Mouse (Mus musculus): ENCODE data around the gene St6galnac4.

Gene St6galnac4

DNA sequence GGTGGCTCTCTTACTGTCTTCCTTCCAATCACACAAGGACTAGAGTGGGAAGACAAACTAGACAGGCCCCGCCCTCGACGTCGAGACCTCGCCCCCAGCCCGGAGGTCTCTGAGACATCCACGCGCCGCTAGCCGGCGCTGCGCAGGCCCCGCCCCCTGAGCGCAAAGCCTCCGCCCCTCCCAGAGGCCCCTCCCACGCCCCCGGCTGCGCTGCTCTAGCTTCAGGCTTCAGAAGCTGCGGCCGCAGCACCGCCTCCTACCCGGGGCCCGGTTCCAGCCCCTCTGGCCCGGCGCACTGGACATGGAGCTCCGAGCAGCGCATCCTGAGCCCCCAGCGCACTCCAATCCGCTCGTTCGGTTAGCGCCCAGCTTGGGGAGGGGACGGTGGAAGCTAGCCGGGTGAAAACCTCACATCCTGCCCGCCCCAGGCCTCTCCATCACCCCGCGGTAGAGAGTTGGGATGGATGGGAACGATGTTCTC lies at the start of gene St6galnac4:
Gene St6galnac4, plus strand, starts transcription at position 225 of the 481 bp plus-strand sequence.
- DNase-seq (ENCODE audit: low read depth), result peak; percentile 93

DNA sequence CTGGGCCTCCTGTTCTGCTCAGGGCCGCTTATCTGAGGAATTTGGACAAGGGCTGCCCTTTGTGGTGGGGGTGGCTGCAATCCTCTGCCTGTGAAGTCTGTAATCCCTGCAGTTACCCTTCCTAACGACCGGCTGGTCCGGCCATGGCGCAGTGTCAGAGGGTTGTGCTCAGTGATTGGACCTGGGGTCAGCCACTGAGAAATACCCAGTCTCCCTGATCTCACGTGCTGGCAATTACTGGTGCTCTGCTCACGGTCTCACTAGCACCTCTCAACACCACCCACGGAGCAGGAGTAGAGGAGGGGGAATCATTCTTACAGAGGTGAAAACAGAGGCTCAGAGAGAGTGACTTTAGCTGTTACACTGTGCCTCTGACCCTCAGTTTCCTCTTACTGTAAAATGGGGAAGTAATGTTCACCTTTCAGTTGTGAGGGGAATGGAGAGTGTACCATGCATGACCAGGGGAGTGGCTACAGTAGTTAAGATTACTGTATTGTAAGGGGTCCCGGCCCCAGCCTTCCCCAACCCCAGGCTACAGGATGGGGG lies 49.5 kb upstream of the St6galnac4 start:
- no peak for DNase-seq (ENCODE audit: low read depth)

DNA sequence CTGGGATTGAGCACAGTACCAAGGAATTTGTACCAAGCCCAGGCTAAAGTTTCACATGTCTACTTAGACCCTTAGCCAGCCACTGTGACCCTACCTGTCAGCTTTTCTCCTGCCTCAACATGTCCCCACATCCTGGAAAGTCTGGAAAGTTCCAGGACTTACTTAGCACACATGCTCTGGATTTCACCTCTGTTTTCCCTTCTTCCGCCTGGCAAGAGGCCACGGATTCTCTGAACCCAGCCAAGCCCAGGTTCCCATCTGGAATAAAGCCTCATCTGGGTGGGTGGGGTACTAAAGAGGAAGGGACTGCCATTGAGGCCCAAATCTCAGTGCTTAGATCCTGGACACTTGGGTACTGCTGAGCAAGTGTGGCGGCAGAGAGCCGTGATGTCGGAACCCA lies 49.0 kb upstream of the St6galnac4 start:
- no peak for DNase-seq (ENCODE audit: low read depth)

DNA sequence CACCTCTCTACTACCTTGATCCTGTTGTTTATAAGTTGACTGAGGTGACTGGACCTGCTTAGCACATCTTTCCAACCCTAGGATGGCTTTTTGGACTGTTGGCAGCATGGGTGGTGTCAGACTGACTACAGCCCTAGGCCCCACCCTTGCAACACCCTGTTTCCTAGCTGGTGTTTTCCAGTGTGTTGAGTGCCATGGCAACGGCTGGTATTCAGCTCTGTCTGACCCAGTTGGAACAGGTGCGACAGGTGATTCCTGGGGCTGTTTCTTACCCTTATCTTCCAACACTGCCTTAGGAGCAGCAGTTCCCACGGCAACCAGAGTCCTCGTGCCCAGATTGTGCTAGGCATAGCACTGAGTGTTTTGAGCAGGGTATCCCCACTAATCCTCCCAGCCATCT lies 48.4 kb upstream of the St6galnac4 start:
- DNase-seq (ENCODE audit: low read depth), result no peak

DNA sequence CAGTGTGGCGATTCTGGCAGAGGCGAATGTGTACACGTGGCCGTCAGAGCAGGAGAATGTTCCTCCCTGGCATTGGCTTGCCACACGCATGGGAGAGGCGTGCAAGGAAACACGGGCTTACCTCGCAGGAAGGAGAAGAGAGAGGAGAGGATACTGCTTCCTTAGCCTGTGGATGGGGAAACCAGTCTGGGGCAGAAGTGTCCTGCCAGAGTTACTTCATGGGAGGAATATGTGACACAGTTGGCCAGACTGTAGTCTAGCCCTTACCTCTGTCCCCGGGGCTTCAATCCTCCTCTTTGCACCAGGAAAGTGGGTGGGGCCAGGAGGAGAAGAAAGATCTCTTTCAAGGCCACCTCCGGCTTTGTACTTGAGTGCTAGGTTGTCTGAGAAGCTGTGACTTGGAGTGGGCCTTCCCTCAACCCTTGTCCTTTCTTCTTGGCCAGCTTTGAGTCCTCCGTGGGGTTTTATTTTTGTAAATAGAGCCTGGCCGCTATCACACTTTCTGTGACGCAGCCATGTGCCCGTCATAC lies 47.4 kb upstream of the St6galnac4 start:
- DNase-seq (ENCODE audit: low read depth), result no peak

DNA sequence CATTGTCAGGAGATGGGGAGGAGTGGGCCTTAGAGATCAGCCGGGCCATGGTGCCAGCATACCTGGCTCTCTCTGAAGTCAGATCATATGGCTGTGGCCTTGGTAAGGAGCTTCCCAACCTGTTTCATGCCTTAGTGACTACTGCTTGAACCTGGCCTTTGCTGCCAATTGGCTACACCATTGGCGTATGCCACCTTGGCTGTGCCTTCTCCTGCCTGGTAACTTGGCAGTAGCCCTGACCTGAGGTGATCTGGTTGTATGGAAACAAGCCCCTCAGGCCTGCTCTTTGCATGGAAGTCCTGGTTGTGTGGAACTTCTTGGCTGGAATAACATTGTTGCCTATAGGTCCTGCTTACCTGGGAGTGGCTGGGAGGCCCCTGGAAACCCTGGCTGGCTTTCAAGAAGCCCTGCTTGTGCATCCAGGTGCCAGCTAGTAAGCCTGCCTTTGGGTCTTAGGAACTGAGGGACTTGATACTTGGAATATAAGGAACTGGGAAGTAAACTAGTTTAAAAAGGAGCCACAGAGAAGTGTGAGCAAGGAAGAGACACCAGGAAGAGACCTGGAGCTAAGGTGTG lies 45.5 kb upstream of the St6galnac4 start:
- DNase-seq (ENCODE audit: low read depth), result no peak

DNA sequence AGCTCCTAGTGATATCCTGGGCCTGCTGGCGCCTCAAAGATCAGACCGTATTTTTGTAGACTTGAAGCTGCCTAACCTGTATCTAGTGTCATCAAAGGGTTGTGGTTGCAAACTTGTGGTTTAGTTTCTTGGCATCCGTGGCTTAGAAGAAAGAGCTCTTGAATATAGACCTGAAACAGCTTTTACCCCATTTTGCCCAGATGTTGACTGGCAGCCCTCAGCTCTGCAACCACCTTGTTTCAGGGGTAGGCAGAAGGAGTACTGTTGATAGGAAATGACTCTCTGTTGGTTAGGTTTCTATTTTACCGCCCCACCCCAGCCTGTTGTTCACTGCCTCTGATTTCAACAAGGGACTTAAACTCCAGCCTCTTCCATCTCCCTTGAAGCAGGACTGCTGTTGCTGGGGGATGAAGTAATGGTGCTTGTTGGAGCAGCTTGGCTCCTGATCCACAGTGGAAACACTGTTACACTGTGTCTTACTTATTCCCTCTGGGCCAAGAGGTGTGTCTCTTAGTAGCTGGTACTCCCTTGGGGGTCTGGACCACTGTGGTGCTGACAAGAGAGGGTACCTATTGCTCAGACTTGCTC lies 44.8 kb upstream of the St6galnac4 start:
- no peak for DNase-seq (ENCODE audit: low read depth)

DNA sequence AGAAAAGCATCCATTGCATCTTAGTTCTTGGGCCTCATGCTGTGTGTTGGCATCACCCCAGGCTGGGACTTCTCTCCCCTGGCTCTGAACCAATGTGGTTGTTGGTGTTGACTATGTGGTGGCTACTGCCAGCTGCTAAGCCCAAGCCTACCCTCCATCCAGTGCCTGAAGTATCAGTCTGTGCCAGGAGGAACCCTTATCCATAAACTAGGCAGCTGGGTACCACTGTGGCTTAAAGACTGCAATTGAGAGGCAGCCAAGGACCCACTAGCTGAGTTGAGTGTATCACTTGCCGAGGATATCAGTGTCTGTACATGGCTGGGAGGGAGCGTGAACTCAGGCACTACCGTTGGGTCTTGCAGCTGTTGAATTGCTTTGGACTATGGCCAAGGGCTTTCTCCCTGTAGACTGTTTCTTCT lies 43.9 kb upstream of the St6galnac4 start:
- no peak for DNase-seq (ENCODE audit: low read depth)

DNA sequence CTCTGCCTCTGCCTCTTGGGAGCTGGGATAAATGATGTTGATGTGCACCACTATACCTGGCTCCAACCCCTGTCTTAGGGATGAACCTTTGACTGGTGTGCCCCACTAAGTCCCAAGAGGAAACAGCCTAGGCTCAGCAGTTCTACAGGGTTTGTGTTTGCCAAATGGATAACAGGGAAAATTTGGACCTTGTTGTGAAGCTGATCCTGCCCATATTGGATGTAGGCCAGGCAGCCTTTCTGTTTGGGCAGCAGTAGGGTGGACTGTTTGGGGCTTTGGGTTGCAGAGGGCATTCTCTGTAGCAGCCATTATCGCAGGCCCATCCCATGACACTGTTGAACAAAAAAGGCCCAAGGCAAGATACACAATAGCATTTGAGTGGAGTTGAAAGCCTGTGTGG lies 39.9 kb upstream of the St6galnac4 start:
- no peak for DNase-seq (ENCODE audit: low read depth)

DNA sequence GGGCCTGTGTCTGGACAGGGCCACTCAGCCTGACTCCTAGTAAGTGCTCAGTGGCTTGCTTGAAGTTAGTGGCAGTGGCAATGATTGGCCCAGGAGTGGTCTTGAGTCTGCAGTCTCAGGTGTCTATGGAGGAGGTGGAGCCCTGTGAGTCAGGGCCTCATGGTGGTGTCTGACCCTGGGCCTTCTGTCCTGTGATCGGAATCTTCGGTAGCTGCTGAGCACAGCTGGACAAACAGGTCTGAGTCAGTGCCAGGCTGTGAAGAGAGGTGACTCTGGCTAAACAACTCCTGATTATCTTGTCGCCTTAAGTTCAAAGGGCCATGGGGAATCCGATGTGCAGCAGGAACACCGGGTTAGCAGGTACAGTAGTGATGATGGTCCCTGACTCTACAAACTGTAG lies 39.5 kb upstream of the St6galnac4 start:
- no peak for DNase-seq (ENCODE audit: low read depth)

DNA sequence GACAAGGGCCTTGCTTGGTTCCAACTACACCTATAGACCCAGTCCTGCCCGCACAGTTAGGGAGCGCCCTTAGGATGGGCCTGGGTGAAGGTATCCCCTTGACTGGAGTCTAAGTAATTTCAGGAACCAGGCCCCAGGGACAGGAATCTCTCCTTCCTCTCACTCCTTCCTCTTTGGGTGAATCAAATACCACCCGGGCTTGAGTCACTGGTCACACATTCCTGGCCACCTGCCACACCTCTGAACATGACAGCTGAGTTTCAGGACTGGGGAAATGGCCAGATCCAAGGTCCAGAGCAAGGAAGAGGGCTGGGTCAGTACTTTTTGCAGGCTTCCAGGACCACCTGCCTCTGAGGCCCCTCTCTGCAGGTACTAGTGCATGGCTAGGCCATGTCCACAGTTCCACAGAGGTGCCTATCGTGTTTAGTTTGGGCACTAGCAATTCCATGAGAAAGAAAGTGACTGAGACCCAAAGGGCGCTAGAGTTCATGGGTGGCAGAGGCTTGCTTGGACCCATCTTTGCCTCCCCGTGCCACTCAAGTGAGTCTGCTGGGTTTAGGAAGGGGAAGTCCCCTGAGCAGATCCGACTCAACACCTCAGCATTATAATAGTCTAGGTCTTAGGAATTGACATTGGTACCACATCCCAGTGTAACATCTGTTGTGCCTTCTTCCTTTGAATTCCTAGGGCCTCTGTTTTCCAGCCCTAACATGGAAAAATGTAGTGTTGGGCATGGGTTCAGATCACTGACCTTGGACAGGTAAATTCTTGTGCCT lies 38.7 kb upstream of the St6galnac4 start:
- DNase-seq (ENCODE audit: low read depth), result no peak

DNA sequence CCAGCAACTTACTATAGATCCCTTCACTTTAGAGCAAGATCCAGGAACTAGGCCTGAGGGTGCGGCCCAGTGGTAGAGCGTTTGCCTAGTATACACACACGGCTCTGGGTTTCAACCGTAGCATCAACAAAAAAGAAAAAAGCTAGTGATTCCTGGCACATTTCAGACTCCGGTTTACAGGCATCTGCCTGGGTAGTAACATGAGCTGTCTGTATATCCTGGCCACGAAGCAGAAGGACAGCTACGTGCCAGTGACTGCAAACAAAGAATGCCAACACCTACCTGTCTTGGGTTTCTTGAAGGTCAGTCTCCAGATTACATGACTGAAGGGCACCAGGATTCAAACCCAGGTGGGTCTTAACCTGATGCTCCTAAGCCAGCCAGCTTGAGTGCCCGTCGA lies 37.7 kb upstream of the St6galnac4 start:
- DNase-seq (ENCODE audit: low read depth), result no peak

DNA sequence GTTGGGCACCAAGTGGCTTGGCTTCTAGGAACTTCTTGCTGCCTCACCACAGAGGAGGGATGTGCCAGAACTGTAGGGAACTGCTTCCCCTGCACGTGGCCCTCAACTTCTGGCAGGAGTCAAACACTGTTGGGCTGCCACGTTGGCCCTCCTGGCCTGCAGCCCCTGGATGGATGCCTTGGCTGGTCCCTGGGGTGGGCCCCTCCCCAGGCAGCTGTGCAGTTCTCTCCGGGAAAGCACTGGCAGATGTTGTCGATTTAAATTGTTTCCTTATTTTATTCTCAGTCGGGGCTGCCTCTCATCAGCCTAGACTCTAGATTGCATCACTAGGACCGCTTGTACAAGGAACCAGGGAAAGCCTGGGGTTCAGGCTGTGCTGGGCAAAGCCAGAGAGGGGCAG lies 37.1 kb upstream of the St6galnac4 start:
- no peak for DNase-seq (ENCODE audit: low read depth)

DNA sequence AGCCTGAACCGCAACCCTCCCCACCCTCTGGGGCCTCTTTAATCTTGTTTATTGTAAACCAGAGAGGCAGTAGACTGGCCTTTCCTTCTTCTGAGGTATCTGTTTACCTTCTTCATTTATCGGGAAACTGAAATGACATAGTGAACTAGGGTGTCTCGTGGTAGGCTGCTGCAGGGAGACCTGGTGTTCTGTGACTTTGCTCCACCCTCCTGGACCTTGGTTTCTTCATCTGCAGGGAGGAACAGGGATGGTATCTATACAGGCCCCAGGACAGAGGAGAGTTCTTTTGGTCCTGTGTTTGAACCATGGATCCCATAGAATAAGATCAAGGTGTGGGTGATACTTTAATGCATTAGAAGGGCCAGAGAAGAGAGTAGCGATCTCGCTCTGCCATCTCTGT lies 35.7 kb upstream of the St6galnac4 start:
- DNase-seq (ENCODE audit: low read depth), result no peak

DNA sequence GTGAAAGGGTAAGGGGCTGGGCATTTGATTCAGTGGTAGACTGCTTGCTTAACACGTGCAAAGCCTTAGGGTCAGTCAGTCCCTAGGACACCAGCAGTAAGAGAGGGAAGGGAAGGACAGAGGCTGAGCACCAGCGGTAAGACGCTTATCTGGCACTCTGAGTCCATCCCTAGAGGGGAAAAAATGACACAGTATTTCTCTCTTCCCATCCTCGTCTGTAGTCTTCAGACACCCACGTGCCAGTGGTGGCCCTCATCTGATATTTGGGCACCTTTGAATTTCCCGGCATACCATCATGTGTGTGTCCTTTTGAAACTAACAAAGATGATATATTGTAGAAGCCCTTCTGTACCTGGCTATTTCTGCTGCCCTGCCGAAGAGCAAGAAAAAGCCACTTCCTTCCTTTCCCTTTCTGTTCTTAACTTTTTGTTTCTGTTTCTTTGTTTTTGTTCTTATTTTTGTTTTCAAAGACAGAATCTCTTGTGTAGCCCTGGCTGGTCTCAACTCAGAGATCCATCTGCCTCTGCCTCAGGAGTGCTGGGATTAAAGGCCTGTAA lies 33.2 kb upstream of the St6galnac4 start:
- DNase-seq (ENCODE audit: low read depth), result no peak

DNA sequence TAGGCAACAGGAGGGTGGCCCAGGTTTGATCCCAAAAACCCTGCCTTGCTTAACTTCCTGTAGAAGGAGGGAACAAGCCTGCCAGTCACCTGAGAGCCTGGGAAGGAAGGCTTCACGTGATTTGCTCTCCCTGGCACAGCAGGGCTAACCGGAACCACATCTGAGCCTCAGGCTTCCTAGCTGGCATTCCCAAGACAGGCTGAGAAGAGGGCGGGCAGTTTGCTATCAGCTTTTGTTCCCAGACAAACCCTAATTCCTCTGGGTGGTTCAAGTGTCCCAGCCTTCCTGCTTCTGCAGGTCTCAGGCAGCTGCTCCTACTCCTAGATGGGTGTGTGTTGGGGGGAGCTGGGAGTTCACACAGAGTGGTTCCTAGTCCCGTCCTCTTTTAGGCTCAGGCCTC lies 31.4 kb upstream of the St6galnac4 start:
- DNase-seq (ENCODE audit: low read depth), result no peak

DNA sequence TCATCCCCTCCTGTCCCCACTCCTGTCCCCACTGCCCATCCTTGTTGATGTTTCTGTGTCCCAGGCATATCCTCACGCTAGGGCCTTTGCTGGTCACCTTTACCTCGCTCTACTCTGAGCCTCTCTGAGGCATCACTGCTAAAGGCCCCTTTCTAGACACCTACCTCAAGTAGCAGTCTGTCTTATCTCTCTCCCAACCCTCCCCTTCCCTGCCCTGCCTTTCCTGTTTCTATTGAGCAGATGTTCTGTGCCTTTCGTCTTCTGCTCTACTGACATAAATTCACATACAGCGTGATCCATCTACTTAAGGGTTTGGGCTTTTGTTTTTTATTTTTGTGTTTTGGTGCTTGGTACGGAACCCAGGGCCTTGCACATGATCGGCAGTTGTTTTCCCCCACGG lies 30.9 kb upstream of the St6galnac4 start:
- no peak for DNase-seq (ENCODE audit: low read depth)

DNA sequence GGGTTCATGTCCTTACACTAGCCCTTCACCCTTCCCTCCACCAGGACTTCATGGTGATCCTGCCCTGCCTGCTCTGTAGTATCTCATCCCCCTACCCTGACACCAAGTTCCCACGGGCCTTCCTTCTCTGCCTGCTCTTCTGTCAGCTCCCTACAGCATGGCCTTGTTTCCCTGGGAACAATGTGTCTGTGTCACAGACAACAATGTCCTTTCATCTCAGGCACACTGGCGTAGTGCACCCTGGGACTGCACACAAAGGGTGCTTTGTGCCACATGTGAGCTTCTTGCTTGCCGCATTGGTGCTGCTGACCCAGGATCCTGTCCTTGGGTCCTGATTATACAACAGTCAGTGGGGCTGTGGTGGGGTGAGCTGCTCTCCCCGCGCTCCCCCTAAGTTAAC lies 27.3 kb upstream of the St6galnac4 start:
- DNase-seq (ENCODE audit: low read depth), result no peak

DNA sequence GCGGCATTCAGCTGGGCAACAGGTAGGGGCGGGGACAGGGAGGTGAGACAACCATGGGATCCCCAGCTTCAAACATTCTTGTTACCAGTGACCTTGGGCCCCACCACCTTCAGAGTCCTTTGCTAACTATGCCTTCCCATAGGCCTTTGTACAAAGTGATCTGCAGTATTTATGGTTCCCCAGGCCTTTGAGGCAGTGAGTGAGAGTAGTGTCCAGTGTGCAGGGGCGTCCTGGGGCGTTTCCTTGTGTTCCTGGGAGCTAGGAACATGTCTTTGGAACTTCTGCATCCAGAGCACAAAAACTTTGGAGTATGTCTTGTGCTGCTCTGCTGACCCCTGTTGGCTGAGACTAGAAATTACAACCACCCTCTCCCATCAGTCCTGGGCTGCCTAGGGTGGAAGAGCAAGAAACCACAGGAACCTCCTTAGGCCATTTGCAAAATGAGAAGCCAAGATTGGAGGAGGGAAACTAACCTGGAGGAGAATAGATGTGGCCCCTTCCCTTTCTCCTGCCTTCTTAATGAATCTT lies 20.3 kb upstream of the St6galnac4 start:
- DNase-seq (ENCODE audit: low read depth), result peak; percentile 68

DNA sequence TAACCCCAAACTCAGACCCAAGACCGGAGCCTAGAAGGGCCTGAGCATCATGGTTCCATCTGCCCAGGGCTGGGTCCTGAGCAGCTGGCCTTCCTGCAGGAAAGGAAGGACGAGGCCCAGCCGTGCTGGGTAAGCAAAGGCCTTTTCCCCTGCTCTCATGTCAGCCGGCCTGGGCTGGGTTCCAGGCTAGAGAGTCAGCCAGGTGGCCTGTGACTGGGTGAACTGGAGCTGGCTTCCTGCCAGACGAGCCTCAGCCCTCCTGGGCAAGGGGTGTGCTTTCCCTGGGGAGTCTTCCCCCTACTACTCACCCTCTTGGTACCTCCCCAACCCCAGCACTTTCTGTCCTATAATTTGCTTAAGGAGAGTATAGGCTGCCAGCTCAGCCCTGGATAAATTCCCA lies 18.7 kb upstream of the St6galnac4 start:
- no peak for DNase-seq (ENCODE audit: low read depth)

DNA sequence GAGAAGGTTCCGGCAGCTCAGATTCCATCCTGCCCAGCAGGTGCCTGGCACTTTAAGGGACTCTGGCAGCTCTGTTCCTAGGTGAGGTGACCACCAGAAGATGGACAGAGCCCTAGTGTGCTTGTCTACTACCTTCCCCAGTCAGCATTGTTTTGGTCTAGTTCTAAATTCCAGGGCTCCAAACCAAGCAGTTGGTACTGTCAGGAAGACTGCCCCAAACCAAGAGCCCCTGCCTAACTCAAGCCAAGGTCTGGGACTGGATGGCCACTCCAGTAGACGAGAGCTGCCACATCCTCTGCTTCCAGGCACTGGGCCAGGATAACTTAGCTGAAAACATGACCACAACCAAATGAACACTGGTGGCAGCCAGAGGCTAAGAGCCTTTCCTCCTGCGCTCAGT lies 18.0 kb upstream of the St6galnac4 start:
- DNase-seq (ENCODE audit: low read depth), result no peak
